Mouse (Mus musculus): Measurements from ENCODE around the gene Qpctl.

GRCm38 (mm10) chr7:19094826-19095750 lies 54.0 kb downstream of the Qpctl start:
- TF ChIP-seq CTCF (IDR thresholded peaks at IDR 0.05; ENCODE audit: low read depth, low read length), result no peak
- TF ChIP-seq POLR2A (IDR thresholded peaks at IDR 0.05; ENCODE audit: extremely low read depth, insufficient read depth, low read length), result 0 out of 2 replicates have a peak, but pooled peaks have one; percentile 6
